Comparison of ENCODE assay signal across 16 mouse cellular contexts in the genomic region with DNA sequence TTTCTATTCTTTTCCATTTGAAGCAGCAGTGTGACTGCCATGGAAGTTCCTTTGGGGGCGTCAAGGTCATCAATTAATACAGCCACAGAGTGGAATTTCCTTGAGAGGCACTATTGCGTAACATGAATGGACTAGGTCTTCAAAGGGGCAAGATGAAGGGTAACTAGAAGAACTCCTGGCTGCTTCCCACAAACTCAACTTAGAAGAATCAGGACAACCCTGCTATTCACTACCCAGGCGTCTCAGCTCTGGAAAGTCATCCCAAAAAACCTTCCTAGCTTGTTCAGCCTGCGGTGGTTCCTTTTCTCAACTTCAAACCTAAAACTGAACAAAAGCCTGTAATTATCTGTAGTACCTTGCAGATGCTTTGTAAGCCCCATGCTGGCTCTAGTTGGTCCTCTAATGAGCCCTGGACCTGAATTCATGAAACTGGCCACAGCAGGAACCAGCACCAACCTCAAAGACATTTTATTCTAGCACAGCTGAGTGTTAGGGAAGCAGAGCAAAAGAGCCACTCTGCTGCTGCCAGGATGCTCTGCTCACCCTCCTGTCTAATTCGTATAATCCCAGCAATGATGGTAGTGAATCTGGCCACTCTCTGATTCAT.
DNase-seq lines count a peak whose midpoint lies in the region; ATAC-seq lines count a peak whose summit lies in the region.
"Had no signal": no experiment of that assay in that cellular context is flagged by ENCODE, and none has a peak within 500 bp of the region (broad histone marks: within the 10 kb centered on the region; RNA-seq: fewer than 3 reads in every experiment).

No protein-coding gene starts in this region.

- peak; percentile 76 for ATAC-seq in frontal cortex, adult (ENCODE audit: low TSS enrichment)
- ATAC-seq: intestine, embryonic 15.5 days; liver, postnatal 0 days had no signal

- no peak for DNase-seq in frontal cortex, postnatal 25 days (ENCODE audit: low spot score in 2 of 2)
- DNase-seq in right cerebral cortex, postnatal 10 days (ENCODE audit: low spot score in 2 of 2): peak; percentile 36 to 57
- DNase-seq in right cerebral cortex, postnatal 14 days: no peak
- DNase-seq in layer of hippocampus, adult 9-10 months (ENCODE audit: low spot score): peak; percentile 7
- DNase-seq in spleen, adult 12 weeks (ENCODE audit: low spot score): no peak
- DNase-seq in testis, postnatal 14 days (ENCODE audit: low spot score): no peak
- DNase-seq: adrenal gland, postnatal 36 days; cerebellum, adult 2 months; gastrocnemius, postnatal 14 days; heart, adult 18-20 months; liver, postnatal 0 days; lung, postnatal 14 days; thymus, adult 18-20 months; thymus, postnatal 4 days had no signal

Comparison
In these comparisons a context has a peak if more than half of its experiments do, and no peak if none do; other contexts are left out.
1. DNase-seq: peak in right cerebral cortex, postnatal 10 days (2 of 2) and layer of hippocampus, adult 9-10 months (single experiment); none in frontal cortex, postnatal 25 days (0 of 2), right cerebral cortex, postnatal 14 days (single experiment), spleen, adult 12 weeks (single experiment) and testis, postnatal 14 days (single experiment).